Mouse (Mus musculus): ENCODE data around the gene Itpkb.

Itpkb gene

DNA sequence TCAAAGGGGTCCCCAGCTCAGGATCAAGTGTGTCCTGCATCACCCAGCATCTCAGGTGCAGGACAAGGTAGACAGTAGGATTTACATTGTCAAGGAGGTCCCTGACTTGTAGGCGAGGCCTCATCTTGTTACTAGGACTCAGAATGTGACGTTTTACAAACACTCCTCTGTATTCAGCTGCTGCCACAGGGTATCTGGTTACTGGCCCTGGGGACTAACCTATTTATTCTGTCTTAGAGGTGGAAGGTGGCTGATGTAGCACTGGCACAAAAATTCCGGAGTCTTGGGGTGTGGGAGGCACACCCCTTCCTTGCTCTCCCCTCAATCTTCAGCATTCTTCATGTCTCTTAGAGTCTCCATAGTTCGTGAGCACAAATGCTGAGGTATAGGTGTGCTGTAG, 16.8 kb downstream of the Itpkb start:
- DNase-seq, result no peak

DNA sequence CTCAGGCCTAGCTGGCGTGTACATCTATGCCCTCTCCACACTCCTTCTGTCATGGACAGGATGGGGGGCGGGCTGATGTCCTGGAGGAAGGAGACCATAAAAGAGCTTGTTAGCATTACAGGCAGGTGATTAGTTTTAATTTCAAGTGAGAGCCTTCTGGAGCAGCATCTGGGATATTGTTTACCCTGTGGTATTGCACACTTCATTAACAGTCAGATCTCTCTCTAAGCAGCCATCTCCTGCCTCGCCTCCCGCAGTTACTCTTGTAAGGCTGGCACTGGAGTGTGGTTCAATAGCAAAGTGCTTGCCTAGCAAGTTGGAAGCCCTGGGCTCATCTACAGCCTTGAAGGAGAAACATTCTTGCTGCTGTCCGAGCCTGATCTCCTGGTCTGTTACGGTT, 17.6 kb downstream of the Itpkb start:
- DNase-seq, result no peak

DNA sequence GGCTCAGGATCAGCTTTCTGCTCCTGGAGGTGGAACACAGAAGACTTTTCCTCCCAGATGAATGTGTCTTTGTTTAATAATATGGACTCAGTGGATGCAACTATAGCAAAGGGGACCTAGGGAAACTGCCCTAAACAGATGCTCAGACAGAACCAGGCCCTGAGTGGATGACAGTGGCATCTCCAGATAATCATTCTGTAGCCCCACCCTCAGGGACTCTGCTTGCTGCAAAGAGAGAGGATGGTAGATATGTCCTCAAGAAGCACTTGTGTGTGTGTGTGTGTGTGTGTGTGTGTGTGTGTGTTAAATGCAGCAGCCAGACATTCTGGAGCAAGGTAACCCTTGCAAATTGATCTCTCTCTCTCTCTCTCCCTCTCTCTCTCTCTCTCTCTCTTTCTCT, 18.8 kb downstream of the Itpkb start:
- DNase-seq, result no peak

DNA sequence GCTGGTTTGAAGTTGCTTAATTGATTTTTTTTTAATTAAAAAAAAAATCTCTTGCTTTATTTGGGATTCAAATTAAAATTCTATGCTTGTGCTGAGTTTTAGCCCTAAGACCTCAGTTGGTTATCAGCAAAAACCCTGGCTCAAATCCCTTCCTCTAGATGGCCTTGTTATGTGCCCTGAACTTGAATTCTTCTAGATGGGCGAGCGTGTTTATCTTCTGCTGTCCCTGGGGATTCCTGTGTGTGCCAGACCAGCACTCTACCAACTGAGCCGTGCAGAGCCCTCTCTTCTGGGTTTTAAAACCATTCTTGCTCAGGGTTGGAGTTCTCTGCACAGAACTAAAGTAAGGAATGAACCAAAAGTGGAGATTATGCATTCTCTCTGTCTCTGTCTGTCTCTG, 22.0 kb downstream of the Itpkb start:
- no peak for DNase-seq

DNA sequence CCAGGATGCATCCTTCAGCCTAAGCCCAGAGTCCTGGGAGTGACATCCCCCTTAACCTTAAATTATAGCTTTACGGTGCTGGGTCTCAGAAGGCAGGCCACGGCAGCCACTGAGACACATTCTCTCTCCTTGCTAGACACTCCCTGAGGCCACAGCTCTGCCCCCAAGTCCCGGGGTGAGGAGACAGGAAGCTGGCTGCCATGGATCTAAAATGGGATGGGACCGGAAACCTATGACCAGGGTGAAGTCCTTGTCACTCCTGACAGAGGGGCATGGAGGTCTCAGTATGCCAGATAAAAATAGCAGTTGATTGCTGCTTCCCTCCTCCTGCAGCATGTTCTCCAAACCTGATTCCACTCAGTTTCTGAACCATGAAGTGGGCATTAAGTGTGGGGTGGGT, 23.8 kb downstream of the Itpkb start:
- DNase-seq, result no peak

DNA sequence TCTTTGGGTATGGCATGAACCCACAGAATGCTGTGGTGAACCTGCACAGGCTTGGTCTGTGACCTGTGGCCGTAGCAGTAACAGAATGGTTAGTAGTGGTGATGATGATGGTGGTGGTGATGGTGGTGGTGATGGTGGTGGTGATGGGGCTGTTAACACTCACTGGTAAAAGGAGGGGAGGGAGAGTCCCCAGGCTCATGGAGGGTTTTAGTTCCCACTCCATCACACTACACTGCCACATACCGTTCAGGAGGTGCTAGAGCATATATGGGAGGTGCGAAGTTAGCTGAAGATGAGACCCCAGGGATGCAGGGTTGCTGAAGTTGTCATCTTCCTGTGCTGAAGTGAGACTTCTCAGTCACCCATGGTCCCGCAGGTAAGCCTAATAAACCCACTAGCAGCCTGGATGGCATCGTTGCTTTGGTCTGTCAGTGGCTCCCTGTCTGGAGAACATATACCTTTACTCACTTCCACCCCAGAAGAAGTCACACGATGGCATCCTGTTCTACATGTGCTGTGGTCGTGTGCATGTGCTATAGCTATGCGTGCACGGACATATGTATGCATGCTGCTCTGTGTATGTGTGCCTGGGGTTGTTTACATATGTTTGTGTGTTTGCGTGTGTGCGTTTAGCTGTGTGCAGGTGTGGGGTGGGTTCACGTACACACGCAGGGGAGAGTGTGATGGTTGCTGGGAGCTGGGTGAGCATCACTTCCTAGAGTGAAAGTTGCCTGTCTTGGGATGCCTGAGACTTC, 24.9 kb downstream of the Itpkb start:
- DNase-seq, result no peak

DNA sequence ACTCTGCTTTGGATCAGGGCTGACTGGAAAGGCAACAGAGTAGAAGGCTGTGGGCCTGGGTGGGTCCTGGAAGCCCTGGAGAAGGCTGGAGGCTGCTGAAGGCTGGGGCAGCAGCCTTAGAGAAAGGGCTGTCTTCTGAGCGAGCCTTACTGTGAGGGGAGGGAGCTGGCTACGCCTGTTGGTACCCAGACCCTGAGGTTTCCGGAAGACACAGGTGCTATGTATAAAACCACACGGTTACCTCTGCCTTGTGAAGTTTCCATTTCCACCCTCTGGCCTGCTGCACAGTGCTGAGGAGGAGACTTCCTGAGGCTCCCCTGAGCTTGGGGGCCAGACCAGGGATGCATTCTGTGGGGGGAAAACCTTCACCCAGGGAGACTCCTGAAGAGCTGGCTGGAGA, 25.9 kb downstream of the Itpkb start:
- no peak for DNase-seq

DNA sequence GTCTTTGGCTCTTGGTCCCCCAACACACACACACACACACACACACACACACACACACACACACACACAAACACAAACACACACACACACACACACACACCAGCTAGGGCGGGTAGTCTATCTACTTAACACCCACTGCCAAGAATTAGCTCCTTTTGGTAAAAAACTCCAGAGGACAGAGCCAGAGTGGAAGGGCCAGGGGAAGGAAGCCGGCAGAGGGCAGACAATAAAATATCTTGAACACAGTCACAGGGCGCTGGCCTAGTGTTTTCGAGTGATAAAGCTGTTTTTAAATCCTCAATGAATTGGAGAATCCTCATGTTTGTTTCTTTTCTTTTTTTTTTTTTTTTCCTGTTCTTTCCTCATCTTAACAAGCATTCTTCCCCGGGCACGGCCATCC, 26.6 kb downstream of the Itpkb start:
- DNase-seq, result no peak

DNA sequence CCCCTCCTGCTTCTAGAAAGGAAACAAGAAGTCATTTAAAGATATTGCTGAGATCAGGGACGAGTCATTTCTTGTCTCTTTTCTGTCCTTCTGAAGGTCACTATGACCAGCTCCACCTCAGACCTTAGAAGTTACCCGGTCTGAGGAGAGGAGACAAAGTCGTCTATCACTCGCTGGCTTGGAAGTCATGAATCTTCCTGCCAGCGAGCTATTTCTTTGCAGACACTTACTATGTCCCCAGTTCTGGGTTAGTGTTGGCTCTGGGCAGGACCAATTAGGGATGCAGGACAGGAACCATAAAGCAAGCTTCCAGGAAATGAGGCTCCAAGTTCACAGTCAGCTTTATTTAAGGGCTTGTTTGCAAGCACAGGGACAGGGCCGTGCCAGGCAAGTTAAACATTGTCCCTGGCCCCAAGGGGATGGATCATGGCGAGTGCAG, 27.6 kb downstream of the Itpkb start:
- DNase-seq, result no peak

DNA sequence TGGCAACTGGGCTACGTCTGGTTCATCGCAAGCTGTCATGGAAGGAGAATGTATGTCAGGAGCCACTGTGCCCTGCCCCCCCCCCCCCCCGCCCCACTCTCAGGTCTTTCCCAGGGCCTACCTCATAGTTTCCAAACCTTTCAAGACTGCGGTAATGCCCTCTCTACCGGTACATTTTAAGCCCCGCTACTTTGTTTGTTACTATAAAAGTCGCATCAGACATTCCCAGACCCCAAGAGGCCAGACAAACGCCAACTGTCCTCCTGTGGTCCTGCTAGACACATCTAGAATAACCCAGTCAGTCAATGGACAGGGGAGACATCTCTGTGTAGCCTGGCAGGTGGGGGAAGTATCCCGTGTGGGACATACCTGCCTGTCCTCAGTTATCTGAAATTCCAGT, 28.2 kb downstream of the Itpkb start:
- DNase-seq, result no peak

DNA sequence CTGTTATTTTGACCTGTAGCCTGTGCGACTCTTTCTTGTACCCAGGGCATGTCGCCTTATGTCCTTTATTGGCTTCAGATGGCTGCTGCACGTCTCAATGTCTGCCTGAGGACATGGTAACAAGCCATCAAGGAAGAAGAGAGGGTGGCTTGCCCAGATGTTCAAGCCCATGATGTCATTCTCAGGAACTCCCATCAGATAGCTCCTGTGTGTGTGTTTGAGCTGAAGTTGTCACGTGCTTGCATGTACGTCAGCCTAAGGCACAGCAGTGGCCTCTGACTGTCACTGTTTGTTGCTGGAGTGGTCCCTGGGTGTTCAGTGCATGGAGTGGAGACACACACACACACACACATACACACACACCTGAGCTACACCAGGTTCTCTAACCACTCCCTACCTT, 29.0 kb downstream of the Itpkb start:
- DNase-seq, result no peak

DNA sequence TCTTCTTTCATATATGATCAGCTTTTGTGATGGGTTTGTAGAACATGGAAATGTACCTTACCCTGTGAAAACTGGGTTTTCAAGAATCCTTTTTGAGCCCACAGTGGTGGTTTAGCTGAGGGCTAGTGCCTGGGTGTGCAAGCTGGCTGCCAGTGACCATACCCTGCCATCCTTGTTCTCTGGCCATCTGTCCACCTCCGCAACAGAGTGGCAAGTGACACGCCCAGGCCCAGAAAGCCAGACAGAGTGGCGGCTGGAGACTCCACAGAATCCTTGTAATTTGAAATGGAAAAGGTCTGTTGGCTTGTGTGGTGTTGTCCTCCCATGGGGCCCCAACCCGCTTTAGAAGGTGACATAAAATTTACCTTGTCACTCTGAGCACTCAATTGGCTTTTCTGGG, 31.9 kb downstream of the Itpkb start:
- no peak for DNase-seq

DNA sequence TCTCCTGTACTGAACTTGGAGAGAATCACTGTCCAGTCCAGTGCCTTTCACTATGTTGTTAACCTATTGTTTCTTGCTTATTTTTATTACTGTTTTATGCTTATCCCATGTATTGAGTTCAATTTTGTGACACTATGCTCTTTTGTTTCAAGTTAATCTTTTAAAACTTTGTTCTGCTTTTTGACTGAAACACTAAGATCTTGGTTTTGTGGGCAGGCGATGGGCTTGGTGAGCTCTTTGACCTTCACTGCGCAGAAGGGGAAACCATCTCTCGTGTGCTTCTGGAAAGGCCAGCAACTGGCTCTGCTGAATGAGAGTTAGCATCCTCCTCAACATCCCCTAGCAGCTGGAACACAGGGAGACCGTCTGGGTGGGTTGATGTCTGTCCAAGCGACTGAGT, 32.6 kb downstream of the Itpkb start:
- DNase-seq, result no peak

DNA sequence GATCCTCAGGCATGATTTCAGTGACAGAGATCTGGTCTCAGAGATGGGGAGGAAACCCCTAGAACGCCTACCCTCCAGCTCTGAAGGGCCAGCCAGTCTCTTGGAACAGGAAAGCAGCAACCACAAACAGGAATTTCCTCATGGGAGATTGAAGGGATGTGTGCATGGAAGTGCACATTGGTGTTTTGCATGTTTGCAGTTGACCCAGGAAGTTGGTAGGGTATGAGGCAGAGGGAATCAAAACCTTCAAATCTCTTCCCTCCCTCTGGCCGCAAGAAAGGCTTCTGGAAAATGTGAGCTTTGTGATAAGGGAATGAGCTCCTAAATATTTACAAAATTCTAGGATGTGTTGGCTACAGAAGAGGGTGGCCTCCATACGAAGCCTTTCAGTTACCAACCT, 33.0 kb downstream of the Itpkb start:
- DNase-seq, result no peak

DNA sequence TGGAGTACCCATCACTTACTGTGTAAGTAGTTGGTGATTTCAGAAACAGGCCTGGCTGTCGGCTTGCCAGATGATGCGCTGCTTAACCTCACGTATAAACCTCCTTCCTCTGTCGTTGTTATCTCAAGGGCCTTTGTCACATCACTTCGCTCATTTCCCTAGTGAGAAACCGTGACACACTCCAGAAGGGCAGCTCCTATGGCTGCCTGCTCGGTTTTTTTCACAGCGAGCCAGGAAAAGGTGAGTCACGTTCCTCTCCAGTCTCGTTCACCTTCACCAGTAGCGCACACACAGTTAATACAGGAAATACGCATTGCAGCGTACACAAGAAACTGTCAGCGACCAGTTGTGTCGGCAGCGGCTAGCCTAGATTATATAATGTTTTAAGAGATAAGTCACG, 33.7 kb downstream of the Itpkb start:
- peak; percentile 21 for DNase-seq

DNA sequence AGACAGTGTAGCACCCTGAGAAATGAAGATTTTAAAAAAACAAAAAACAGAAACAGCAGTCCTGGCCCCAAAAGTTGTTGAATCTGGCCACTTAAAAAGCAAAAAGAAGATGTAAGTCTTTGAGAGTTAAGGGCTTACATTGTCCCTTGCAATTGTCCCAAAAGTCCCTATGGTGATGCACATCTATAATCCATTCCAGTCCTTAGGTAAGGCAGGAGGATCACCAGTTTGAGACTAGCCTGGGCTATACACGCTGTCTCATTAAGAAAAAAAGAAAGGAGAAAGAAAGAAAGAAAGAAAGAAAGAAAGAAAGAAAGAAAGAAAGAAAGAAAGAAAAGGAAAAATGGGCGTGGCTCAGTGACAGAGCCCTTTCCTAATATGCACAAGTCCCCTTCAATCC, 34.4 kb downstream of the Itpkb start:
- DNase-seq, result no peak

DNA sequence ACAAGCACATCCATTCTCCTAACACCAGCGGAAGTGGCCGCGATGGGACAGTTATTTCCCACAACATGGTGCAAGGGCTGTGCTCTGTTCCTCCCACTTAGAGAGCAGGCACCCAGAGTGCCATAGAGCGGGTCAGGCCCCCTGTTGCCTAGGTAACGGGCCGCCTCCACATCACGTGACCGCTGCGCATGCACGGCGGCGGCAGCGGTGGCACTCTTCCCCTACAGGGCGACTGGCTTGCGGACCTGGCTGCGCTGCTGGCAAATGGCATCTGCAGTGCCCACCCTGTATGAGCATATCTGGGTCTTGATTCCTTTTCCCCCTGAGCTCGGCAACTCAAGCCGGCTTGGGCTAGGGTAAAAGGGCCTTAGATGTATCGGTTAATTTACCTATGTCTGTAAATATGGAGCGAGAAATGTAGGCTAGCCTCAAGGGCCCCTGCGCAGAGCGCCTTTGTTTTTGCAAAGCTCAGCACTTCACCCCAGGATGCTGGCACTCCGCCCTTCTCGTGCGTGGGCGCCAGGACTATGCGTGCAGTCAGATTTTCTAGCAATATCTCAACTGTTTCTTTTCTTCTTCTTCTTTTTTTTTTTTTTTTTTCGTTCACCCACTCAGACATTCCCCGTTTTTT, 35.0 kb downstream of the Itpkb start:
- DNase-seq, result peak; percentile 91

DNA sequence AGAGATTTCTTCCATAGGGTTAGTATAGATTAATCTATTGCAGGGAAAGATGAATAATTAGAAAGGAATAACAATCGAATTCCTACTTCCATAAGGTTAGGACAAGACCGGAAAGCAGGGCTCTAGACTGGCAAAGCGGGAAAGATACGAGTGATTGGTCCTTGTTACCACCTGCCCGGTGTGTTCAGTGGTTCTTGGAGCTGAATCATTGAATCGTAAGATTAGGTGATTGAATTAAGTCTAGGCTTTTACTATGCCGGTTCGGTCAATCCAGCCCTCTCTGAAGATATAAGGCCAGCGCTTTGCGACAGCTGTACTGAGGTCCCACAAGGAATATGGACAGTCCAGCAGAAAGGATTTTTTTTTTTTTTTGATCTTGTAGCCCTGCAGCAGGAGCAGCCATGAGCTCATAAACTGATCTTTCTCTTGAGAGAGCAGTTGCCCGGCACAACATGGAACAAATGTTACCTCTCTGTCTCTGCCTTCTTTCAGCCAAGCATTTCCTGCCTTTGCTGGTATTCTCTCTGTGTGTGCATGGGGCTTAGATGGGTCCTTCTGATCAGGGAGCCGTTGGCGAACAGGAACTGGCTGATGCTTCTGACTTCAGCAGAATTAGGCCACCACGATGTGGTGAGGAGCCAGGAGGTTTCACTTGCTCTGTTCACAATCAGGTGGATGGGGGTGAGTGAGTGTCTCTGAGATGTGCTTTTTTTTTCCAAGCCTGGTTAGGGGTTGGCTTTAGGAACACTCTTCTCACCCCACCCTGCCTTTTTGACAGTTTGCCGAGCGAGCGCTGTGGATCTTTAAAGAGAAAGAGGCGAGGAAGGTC, 35.9 kb downstream of the Itpkb start:
- no peak for DNase-seq

DNA sequence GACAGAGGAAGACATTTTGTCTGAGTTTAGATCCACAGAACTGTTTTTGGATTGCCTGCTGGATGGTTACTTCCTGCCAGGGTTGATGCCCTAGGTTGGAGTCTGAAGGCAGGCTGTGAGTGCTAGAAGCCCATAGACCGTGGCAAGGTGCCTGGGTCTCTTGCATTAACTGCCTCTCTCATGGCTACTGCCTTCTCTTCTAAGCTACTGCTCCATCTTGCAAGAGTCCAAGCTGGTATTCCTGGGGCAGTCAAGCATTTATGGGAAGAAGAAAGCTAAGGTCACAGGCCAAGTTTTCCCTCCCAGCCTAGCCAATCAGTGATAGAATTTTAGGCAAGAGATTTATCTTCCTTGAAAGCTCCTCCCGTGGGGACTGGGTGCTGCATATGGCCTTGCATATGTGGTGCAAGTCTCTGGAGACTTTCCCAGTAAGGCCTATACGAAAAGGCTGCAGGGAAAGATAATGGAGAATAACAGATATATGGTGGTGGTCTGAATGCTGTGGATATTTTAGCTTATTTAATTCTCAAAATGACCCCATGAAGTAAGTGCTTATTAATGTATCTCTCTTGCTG, 36.8 kb downstream of the Itpkb start:
- no peak for DNase-seq

DNA sequence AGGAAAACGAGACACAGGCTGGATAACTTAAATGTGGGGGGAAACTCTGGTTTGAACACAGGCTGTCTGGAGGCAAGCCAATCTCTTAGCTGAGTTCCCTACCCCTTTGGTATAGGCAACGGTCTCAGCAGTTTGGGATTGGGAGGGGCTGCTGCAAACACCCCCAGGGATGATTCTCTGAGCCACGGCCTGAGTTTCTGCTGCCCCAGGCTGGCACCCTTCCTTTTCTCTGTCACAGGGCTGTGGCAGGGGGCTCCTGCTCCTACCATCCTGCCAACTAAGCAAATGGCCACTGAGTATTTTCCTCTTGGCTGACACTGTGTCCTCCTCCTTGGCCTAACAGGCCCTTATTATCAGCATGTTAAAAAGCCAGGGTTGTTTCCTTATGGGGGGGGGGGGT, 37.3 kb downstream of the Itpkb start:
- no peak for DNase-seq

DNA sequence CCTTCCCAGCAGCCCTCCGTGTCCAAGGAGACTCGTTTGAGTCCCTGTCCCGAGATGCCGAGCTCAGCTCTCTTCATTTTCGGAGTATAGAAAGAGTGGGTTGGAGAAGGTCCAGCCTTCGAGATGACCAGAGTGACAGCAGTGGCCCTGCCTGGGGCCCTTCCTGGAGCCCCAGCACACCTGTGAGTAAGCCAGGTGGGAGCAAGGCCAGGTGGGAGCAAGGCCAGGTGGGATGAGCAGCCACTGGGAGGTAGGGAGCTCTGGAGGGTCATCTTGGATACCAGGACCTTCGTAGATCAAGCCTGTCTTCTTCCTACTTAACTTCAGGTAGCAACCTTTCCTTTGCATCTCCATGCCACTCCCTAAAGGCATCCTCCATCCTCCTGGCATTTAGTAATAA, 37.8 kb downstream of the Itpkb start:
- no peak for DNase-seq

DNA sequence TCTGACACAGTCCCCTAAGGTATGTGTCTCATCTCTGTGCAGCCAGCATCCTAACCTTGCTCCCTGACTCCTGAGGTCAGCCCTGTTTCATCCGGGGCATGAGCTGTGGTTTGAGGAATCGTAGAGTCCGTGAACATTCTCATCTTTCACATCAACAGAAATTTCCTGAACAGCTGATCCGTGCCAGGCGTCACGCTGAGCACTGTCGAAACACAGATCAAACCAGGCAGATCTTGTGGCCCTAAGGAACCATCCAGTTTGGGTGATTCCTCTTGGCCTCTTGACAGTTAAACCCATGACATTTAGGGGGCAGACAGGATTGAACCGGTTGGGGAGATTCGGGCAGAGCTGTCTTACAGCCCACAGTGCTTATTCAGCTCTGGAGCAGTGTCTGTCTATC, 38.4 kb downstream of the Itpkb start:
- no peak for DNase-seq

DNA sequence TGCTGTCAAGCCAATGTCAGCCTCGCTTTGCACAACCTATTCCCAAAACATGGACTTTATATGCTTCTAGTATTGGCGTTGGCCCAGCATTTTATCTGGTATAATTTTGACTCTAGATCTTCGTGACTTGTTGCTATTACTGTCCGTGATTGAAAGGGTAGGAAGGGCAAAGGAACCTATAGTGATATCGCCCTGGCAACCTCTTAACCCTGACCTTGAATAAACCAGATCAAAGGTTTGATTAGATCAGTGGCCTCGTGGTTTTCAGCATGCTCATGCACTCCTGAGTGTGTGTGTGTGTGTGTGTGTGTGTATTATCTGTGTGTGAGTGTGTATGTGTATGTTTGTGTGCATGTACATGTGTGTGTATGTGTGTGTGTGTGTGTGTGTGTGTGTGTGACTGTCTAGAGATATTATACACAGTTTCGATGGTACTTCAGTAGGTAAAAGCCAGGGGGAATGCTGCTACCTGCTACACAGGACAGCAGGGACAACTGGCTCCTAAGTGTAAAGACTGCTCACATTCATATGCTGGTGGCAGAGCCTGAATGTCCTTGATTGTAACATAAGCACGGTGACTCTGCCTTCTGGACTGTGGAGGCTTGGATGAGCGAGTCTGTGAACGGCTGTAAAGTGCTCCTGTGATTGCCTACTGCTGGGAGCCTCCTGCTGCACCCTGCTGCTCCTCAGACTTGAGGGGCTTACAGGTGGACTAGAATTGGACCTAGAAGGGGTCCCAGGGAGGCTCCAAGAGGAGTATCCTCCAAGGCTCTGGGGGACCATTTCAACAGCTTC, 40.8 kb downstream of the Itpkb start:
- DNase-seq, result no peak
